Mouse (Mus musculus): ENCODE measurements around the gene 3425401B19Rik.

The 3425401B19Rik gene

GRCm38 (mm10) chr14:32663099-32663498 lies 22.0 kb downstream of the 3425401B19Rik start:
- no peak for DNase-seq (ENCODE audit: extremely low spot score)

GRCm38 (mm10) chr14:32659781-32660180 lies 25.3 kb downstream of the 3425401B19Rik start:
- no peak for DNase-seq (ENCODE audit: extremely low spot score)

DNA sequence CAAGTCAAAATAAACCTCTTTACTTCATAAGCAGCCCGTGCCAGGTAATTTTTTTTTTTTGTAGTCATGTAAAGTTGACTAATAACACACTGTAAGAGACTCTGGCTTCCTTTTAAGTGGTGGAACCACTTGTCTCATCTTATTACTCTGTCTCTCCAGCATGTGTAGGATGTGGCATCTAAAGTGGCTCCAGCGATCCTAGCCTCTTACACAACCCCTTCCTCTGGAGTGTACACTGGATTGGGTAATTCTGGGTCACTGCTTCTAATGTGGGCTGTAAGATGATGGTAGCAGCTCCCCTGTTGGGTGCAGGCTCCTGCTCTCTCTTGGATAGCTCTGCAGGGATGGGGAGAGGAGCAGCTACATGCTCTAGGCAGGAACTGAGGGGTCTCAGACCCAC lies 46.6 kb downstream of the 3425401B19Rik start:
- no peak for DNase-seq (ENCODE audit: extremely low spot score)

DNA sequence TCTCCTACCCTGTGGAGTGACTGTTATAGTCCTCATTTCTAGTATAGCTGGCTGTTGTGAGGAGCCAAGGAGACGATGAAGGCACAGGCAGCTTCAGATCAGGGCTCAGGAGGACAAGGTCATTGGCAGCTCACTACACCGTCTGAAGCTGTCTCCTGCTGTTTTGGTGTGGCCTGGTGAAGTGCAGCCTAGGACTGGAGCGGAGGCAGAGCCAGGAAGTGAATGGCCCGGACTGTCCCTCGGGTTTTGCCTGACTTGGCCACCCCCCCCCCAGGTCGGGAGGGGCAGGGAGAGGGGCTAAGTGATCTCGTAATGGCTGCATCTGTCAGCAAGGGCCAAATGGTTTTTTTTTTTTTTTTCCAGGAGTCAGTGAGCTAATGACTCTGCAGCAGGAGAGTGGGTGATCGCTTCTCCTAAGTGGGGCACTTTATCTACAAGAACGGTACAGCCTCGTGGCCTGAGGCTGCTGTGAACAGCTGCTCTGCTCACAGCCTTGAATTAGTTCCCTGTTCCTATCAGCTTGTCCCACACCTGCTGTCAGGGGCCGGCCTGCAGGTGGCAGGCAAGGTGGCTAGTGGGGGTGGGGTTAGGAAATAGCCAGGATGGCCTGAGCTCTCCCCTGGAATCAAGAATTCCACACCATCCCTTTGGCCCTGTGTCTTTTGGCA lies 50.9 kb downstream of the 3425401B19Rik start:
- peak; percentile 3 for DNase-seq (ENCODE audit: extremely low spot score)

DNA sequence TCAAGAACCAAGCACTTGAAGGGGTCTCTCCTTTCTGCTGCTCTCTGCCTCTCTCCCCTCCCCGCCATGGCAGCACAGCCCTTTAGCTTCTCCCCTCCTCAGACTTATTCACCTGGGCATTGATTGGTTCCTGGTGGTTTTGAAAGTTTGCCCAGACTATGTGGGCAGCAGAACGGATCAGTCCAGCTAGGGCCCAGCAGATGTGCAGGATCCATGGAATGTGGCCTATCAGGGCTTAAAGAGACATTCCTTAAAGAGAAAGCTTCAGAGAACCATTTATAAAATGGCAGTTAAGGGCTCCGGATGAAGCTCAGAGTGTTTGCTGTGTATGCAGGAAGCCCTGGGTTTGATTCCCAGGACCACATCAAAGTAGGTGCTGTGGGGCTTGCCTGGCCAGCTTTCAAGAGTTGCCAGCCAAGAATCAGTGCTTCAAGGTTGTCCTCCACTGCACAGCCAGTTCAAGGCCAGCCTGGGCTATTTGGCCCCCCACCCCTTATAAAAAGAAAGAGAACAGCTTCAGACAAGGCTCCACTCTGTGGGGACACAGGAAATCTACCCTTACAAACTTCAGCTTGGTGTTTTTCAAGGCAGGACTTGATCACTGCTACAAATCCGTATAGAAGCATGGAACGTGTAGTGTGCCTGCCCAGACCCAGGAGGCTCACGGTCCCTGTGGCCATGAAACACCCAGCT lies 52.0 kb downstream of the 3425401B19Rik start:
- DNase-seq (ENCODE audit: extremely low spot score) = no peak

DNA sequence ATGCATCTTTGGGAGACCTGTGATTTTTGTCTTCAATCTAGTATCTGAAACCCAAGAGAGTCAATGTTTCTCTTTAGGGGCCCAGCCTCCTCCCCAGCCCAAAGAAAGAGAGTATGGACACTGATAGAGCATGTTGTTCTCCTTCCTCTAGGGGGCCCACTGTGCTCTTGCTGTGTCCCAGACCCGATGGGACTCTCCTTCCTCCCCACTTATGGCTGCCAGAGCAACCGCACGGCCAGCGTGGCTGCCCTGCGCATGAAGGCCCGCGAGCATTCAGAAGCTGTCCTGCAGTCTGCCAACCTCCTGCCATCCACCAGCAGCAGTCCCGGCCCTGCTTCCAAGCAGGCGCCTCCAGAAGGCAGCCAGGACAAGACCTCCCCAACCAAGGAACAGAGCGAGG lies 56.5 kb downstream of the 3425401B19Rik start:
- peak; percentile 10 for DNase-seq (ENCODE audit: extremely low spot score)

DNA sequence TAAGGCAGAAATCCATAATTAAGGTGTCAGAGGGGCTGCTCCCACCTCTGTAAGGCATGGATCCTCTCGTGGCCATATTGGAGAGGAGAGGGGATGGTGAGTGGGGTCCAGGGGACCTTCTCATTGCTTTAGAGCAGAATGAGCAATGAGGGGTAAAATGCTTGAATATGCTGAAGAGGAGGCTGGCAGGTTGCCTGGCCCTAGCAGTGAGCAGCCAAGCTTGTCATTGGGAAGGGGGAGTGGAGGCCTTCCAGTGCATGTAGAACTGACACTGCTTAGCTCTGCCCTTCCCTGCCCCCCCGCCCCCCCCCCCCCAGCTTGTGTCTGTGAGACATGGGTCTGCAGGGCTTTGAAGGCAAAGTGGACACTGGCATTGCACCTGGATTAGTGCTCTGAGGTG lies 57.8 kb downstream of the 3425401B19Rik start:
- DNase-seq (ENCODE audit: extremely low spot score) = no peak

DNA sequence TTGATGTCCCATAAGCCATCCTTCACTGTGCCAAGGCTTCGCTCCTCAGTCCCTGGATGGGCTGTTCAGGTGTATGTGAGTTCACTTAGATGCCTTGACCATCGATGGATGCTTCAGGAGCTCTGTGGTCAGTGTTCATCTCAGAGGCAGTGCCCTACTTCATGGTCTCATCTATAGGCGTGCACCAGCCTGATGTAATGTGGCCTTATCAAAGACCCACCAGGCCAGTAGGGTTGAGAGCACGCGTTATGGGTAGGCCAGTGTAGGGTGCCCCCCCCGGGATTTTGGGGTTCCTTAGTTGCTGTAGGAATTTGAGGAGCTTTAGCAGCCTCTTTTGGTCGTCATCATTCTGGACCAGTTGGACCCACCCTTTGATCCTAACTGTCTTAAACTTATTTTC lies 60.3 kb downstream of the 3425401B19Rik start:
- no peak for DNase-seq (ENCODE audit: extremely low spot score)

GRCm38 (mm10) chr14:32624245-32624644 lies 60.8 kb downstream of the 3425401B19Rik start:
- no peak for DNase-seq (ENCODE audit: extremely low spot score)

- no peak for DNase-seq (ENCODE audit: extremely low spot score)
Measured at GRCm38 (mm10) chr14:32617253-32617652, 67.8 kb downstream of the 3425401B19Rik start.

DNA sequence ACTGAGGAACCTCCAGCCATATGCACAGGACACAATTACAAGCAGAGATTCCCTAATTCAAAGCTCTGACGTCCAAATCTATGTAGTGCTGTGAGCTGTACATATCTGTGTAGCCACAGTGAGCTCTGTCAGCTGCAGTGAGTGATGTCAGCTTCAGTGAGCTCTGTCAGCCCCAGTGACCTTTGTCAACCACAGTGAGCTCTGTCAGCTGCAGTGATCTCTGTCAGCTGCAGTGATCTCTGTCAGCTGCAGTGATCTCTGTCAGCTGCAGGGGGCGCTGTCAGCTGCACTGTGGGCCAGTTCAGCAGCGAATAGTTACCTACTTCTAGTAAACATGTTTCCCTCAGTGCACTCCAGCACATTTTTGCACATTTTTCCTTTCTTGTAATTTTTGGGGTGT lies 75.7 kb downstream of the 3425401B19Rik start:
- DNase-seq (ENCODE audit: extremely low spot score) = no peak

Data from embryo, embryonic 9.5 days (tissue).